Mouse (Mus musculus) small intestine, adult 2 months (tissue): ENCODE measurements around the gene Tes. TPM values are rescaled to one million over a fixed set of nuclear protein-coding genes. Genes with fewer than 3 reads are reported as not detected.
A peak's percentile ranks its signal among the peaks of the same experiment; 100 is the strongest.

Experiments used
- H3K27ac ChIP-seq: fragments of 200-500 bp; 2 replicates; pipeline ENCODE4 v1.5.1; 2012; ENCODE audit warnings: low read depth, low read length, control low read depth, inconsistent platforms; ENCODE audit not compliant: insufficient read depth
- H3K27me3 ChIP-seq: fragments of 200-500 bp; 2 replicates; pipeline ENCODE4 v1.6.1; 2012; ENCODE audit warnings: mild to moderate bottlenecking, moderate library complexity, low read length, inconsistent platforms; ENCODE audit not compliant: control insufficient read depth, insufficient read depth
- H3K36me3 ChIP-seq: fragments of 200-500 bp; 2 replicates; pipeline ENCODE4 v1.6.1; 2012; ENCODE audit warnings: mild to moderate bottlenecking, low read length, control low read depth, inconsistent platforms; ENCODE audit not compliant: control insufficient read depth, insufficient read depth
- H3K4me1 ChIP-seq: fragments of 200-500 bp; 2 replicates; pipeline ENCODE4 v1.6.1; 2012; ENCODE audit warnings: low read length, inconsistent platforms, mixed read lengths; ENCODE audit not compliant: control insufficient read depth, insufficient read depth, insufficient read length
- H3K4me3 ChIP-seq: fragments of 200-500 bp; 2 replicates; pipeline ENCODE4 v1.5.1; 2012; ENCODE audit warnings: low read depth, mild to moderate bottlenecking, control low read depth, inconsistent platforms, low read length, moderate library complexity
- CTCF ChIP-seq: fragments of 200-500 bp; IDR thresholded peaks from 2 replicates; pipeline ENCODE4 v1.5.1; 2012; ENCODE audit warnings: low read depth, mild to moderate bottlenecking, control low read depth, inconsistent platforms, low read length, moderate library complexity, mixed read lengths; ENCODE audit not compliant: insufficient replicate concordance, insufficient read length; ENCODE audit errors: extremely low read depth
- POLR2A ChIP-seq: fragments of 200-500 bp; IDR thresholded peaks from 2 replicates; pipeline ENCODE4 v1.6.1; 2012; ENCODE audit warnings: low read depth, mild to moderate bottlenecking, control low read depth, inconsistent platforms, low read length, moderate library complexity
- WGBS: fragments of 180-500 bp; shearing (Covaris S2); methylation state at CpG from one replicate; pipeline ENCODE4 v1.1.7; 2018; 5-methylcytosine and 5-hydroxymethylcytosine counted together
- polyA plus RNA-seq: library from polyadenylated mRNA; depleted of rRNA; stranded (reverse); fragments of >200 nt; gene quantifications from 2 replicates; pipeline ENCODE4 v1.2.3, GENCODE M21; 2012; rRNA removed

Gene Tes
- polyA plus RNA-seq, result 39.8 and 107 TPM in 2 replicates

DNA sequence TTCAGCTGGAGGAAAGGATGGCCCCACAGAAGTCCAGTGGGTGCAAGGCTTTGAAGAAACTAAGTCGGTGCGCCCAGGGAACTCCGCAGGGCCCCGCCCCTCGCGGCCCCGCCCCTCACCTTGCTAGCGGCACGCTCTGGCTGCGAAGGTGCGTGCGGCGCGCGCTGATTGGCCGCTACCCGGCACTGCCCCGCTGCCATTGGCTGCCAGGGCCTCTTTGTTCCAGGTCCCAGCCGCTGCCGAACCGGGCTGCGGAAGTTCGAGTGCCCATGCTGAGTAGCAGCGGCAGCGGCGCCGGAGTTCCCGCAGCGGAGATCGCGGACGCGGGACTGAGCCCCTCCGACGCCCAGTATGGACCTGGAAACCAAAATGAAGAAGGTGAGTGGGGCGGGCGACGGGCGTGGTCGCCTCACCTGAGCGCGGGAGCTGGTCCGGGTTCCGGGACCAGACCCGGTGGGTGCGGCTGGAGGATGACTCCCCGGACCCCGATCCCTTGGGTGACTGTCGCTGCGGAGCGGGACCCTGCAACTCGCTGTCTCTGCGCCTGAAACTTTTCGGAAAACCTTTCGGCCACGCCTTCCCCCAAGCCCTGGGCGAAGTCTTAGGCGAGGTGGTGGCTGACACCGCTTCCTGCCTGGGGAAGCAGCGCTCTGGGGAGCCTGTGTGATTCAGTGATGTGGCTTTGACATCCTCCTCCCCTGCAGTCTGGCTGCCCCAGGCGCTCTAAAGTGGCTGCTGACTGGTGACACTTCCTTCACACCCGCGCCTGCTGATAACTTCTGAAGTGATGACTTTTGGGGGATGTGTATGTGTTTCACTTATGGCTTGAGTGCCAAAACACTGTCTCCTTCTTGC lies at the start of gene Tes:
Gene Tes, plus strand, starts transcription at position 214 of the 855 bp plus-strand sequence.
- Histone ChIP-seq H3K4me3 (peak within 1 kb of the TSS; percentile 76), H3K27me3 (no peaks in the 10 kb centered on the region), H3K4me1 (peaks cover 11% of the 10 kb centered on the region; the same call in 1 of the 2 replicates), H3K27ac (peak within 1 kb of the TSS; percentile 92), H3K36me3 (no peaks in the 10 kb centered on the region)
- no peak for TF ChIP-seq CTCF
- peak; percentile 37 for TF ChIP-seq POLR2A
- under 1% methylated on average over 63 of the region's 63 CpGs for WGBS

DNA sequence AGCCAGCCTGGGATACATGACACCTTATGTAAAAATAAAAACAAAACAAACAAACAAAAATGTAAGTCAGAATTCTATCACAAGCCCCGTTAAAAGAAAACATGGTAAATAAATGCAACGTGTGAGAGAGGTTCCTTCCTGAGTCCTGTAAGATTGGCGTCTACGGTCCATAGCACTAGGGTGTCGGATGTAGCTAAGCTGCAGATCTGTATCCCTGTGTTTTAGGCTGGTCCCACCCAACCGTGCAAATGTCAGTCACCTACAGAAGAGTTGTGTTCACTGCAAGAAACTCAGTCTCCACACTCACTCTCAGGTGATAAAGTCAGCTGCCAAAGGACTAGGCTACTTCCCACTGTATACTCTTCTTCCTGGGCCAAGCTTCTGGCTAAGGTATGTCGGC lies 39.1 kb upstream of the Tes start:
- H3K4me1 ChIP-seq, result no peaks in the 10 kb centered on the region
- TF ChIP-seq POLR2A, result no peak
- no peak for TF ChIP-seq CTCF
- WGBS, result 66% methylated on average over 7 of the region's 7 CpGs
- no peak overlapping the region for H3K27ac ChIP-seq
- no peak overlapping the region for H3K4me3 ChIP-seq
- H3K27me3 ChIP-seq, result no peaks in the 10 kb centered on the region
- H3K36me3 ChIP-seq, result no peaks in the 10 kb centered on the region

GRCm38 (mm10) chr6:17027572-17027971 lies 37.4 kb upstream of the Tes start:
- no peak for TF ChIP-seq CTCF
- no peak for TF ChIP-seq POLR2A
- Histone ChIP-seq H3K4me1 (no peaks in the 10 kb centered on the region), H3K27ac (no peak overlapping the region), H3K27me3 (no peaks in the 10 kb centered on the region), H3K36me3 (no peaks in the 10 kb centered on the region), H3K4me3 (no peak overlapping the region)
- 15% methylated on average over 8 of the region's 8 CpGs for WGBS

DNA sequence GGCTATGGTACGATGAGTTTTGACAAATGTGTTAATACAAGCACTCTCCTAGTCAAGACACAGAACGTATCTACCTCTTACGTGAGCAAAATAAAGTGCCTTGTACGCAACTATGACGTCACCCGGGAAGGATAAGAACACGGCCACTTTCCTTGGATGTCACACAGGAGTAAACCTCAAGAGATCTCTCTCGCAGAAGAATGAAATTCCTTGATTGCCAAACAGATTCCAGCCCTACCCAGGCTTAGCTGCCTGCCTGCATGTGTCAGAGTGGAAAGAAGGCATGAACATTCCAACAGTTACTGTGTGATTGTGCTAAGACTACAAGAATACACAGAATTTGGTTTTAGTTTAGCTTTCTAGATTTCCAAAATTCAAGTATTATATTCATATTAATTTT lies 36.1 kb upstream of the Tes start:
- TF ChIP-seq CTCF (no peak), POLR2A (no peak)
- no peaks in the 10 kb centered on the region for H3K36me3 ChIP-seq
- no peaks in the 10 kb centered on the region for H3K27me3 ChIP-seq
- no peak overlapping the region for H3K27ac ChIP-seq
- no peak overlapping the region for H3K4me3 ChIP-seq
- WGBS, result 82% methylated on average over 8 of the region's 8 CpGs
- peaks cover 3% of the 10 kb centered on the region; the same call in 1 of the 2 replicates for H3K4me1 ChIP-seq

DNA sequence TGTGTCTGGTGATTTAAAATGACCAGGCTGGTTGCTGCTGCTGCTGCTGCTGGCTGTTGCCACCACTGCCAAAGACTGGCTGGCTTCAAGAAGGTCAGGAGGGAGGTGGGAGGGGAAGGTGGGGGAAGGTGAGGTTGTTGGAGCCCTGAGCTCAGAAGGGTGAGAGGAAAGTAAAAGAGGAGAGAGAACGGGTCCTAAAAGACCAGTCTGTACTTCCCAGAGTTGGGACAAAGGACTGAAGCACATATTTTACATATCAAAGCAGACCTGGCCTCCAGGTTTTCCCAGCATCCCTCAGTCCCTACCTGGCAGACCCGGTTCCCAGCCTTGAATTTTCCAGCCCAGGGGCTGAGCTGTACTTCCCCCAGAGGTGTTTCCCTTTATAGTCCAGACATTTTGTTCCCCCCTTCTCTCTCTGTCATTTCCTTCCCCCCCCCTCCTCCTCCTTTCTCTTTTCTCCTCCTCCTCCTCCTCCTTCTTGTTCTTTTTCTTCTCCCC lies 32.7 kb upstream of the Tes start:
- H3K4me1 ChIP-seq, result peaks cover 12% of the 10 kb centered on the region; the same call in 1 of the 2 replicates
- 15% methylated on average over 2 of the region's 2 CpGs for WGBS
- no peak overlapping the region for H3K4me3 ChIP-seq
- TF ChIP-seq CTCF, result no peak
- no peak for TF ChIP-seq POLR2A
- no peak overlapping the region for H3K27ac ChIP-seq
- H3K36me3 ChIP-seq, result no peaks in the 10 kb centered on the region
- H3K27me3 ChIP-seq, result no peaks in the 10 kb centered on the region

GRCm38 (mm10) chr6:17034095-17034494 lies 30.9 kb upstream of the Tes start:
- Histone ChIP-seq H3K4me3 (no peak overlapping the region), H3K27me3 (no peaks in the 10 kb centered on the region), H3K4me1 (peaks cover 12% of the 10 kb centered on the region; the same call in 1 of the 2 replicates), H3K27ac (no peak overlapping the region), H3K36me3 (no peaks in the 10 kb centered on the region)
- WGBS, result 59% methylated on average over 2 of the region's 2 CpGs
- TF ChIP-seq CTCF, result no peak
- TF ChIP-seq POLR2A, result no peak

- TF ChIP-seq CTCF, result no peak
- TF ChIP-seq POLR2A, result no peak
- H3K4me3 ChIP-seq, result no peak overlapping the region
- no peak overlapping the region for H3K27ac ChIP-seq
- peaks cover 12% of the 10 kb centered on the region; the same call in 1 of the 2 replicates for H3K4me1 ChIP-seq
- H3K27me3 ChIP-seq, result no peaks in the 10 kb centered on the region
- H3K36me3 ChIP-seq, result no peaks in the 10 kb centered on the region
These were observed 29.7 kb upstream of the Tes start for GRCm38 (mm10) chr6:17035228-17035627.
